Mouse (Mus musculus): ENCODE results near the gene Wasl. TPM values are rescaled to one million over a fixed set of nuclear protein-coding genes. Genes with fewer than 3 reads are reported as not detected.

Wasl gene
- polyA plus RNA-seq, 1 experiment from 2014 or later: 53.4 TPM

DNA sequence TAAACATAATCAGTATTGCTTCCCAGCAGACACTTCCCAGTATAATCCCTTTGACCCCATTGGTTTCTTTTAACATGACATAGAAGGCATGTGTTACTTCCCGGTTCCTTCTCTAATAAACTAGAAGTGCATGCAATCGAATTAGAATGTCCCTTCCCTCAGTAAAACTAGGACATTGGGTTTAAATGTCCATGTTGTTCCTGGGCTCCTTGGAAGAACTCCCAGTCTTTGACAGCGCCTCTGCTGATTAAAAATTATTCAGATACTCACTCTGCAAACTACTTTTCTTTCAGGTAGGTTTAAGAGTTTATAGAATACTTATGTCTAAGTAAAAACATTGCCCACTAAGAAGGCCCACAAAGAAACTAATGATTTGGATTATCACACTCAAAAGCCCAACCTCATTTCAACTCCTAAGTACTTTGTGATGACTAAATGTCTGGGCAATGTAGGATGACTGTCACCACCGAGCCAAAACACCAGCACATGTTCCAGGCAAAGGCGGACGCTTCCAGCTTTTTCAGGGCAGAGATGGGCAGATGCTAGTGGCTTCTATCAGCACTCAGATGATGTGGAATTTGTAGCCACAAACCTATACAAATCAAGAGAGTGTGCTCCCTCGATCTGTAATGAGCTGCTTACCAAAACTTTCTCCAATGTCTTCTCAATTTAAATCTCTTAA lies 52.6 kb downstream of the Wasl start:
- 94% methylated on average over 7 of the region's 7 CpGs for WGBS
- Histone ChIP-seq H3K4me3 (ENCODE audit: low read depth, low read length) (no peak overlapping the region), H3K4me1 (ENCODE audit: control insufficient read depth, insufficient read depth, low read length) (no peaks in the 10 kb centered on the region), H3K36me3 (ENCODE audit: control insufficient read depth, insufficient read depth, low read length) (peaks cover 7% of the 10 kb centered on the region), H3K27ac (ENCODE audit: low read depth, low read length) (no peak overlapping the region), H3K9me3 (ENCODE audit: control insufficient read depth, low read length) (no peaks in the 10 kb centered on the region), H3K4me2 (ENCODE audit: low read depth, low read length) (no peak overlapping the region), H3K27me3 (ENCODE audit: control insufficient read depth, insufficient read depth, low read length) (no peaks in the 10 kb centered on the region), H3K9ac (replicated peaks; ENCODE audit: low read depth, low read length) (no peak overlapping the region)
- no peak for ATAC-seq (ENCODE audit: low read depth)

DNA sequence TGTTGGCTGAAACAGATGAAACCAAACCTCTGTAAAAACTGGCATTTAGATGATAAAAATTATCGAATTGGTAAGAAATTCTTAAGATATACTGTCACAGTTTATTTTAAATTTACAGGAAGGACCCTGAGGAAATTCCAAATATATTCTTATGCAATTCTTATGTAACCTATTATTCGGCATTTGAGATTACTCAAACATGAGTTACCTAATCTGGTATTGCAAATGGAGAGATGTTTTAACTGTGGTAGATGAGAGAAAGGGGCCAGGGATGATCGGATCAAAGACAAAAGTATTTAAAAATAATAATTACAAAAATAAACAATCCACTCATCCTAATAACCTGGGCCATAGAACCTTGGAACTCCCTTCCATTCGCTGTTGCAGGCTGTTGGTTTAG lies 54.5 kb downstream of the Wasl start:
- 93% methylated on average over 4 of the region's 4 CpGs for WGBS
- no peaks in the 10 kb centered on the region for H3K9me3 ChIP-seq (ENCODE audit: control insufficient read depth, low read length)

DNA sequence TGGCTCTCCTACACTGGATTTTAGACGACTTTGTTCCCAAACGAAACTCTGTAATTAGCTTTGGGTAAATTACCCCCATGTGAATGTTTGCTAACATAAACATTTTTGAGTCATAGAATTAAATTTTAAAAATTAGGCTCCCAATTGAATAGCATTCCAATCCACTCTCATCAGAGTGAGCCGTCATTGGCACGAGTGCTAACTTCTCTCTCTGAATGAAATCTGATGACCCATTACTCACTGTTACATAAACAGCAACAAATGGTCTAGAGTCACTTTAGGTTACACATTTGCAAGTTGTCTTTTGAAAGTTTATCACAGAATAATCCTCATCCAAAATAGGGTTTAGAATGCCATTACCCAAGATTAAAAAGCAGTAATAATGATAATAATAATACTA lies 55.3 kb downstream of the Wasl start:
- Histone ChIP-seq H3K36me3 (ENCODE audit: control insufficient read depth, insufficient read depth, low read length) (no peaks in the 10 kb centered on the region; the same call in 1 of the 2 replicates), H3K4me2 (ENCODE audit: low read depth, low read length) (no peak overlapping the region), H3K27ac (ENCODE audit: low read depth, low read length) (no peak overlapping the region), H3K4me1 (ENCODE audit: control insufficient read depth, insufficient read depth, low read length) (no peaks in the 10 kb centered on the region), H3K9ac (replicated peaks; ENCODE audit: low read depth, low read length) (no peak overlapping the region), H3K27me3 (ENCODE audit: control insufficient read depth, insufficient read depth, low read length) (no peaks in the 10 kb centered on the region), H3K4me3 (ENCODE audit: low read depth, low read length) (no peak overlapping the region), H3K9me3 (ENCODE audit: control insufficient read depth, low read length) (no peaks in the 10 kb centered on the region)
- ATAC-seq (ENCODE audit: low read depth): no peak
- WGBS: 81% methylated on average over 4 of the region's 4 CpGs

More for the DNA sequence above, 54.5 kb downstream of the Wasl start:
- no peak for ATAC-seq (ENCODE audit: low read depth)
- no peaks in the 10 kb centered on the region for H3K27me3 ChIP-seq (ENCODE audit: control insufficient read depth, insufficient read depth, low read length)
- no peak overlapping the region for H3K27ac ChIP-seq (ENCODE audit: low read depth, low read length)
- H3K9ac ChIP-seq (replicated peaks; ENCODE audit: low read depth, low read length): no peak overlapping the region
- H3K4me3 ChIP-seq (ENCODE audit: low read depth, low read length): no peak overlapping the region
- no peaks in the 10 kb centered on the region for H3K4me1 ChIP-seq (ENCODE audit: control insufficient read depth, insufficient read depth, low read length)
- H3K36me3 ChIP-seq (ENCODE audit: control insufficient read depth, insufficient read depth, low read length): no peaks in the 10 kb centered on the region; the same call in none of the 2 replicates
- H3K4me2 ChIP-seq (ENCODE audit: low read depth, low read length): no peak overlapping the region

DNA sequence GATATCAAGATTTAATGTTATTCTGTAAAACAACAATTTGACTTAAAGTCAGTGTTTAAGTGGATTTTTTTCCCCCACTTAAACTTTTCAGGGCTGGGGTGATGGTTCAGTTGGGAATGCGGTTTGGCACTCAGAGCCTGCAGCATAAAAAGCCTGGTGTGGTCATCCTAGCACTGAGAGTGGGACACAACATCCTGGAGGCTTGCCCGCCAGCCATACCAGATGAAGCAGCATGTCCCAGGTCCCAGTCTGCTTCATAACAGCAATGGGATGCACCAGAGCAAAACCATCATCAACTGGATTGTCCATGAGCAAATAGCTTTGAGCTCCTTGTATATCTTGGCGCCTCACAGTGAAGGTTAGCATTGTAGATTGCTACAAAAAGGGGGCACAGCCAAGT lies 56.1 kb downstream of the Wasl start:
- H3K9me3 ChIP-seq (ENCODE audit: control insufficient read depth, low read length): no peaks in the 10 kb centered on the region
- H3K4me1 ChIP-seq (ENCODE audit: control insufficient read depth, insufficient read depth, low read length): no peaks in the 10 kb centered on the region
- H3K27ac ChIP-seq (ENCODE audit: low read depth, low read length): no peak overlapping the region
- H3K4me2 ChIP-seq (ENCODE audit: low read depth, low read length): no peak overlapping the region
- no peak overlapping the region for H3K4me3 ChIP-seq (ENCODE audit: low read depth, low read length)
- no peaks in the 10 kb centered on the region; the same call in 1 of the 2 replicates for H3K36me3 ChIP-seq (ENCODE audit: control insufficient read depth, insufficient read depth, low read length)
- no peaks in the 10 kb centered on the region for H3K27me3 ChIP-seq (ENCODE audit: control insufficient read depth, insufficient read depth, low read length)
- H3K9ac ChIP-seq (replicated peaks; ENCODE audit: low read depth, low read length): no peak overlapping the region
- WGBS: 92% methylated on average over 3 of the region's 3 CpGs
- ATAC-seq (ENCODE audit: low read depth): no peak

DNA sequence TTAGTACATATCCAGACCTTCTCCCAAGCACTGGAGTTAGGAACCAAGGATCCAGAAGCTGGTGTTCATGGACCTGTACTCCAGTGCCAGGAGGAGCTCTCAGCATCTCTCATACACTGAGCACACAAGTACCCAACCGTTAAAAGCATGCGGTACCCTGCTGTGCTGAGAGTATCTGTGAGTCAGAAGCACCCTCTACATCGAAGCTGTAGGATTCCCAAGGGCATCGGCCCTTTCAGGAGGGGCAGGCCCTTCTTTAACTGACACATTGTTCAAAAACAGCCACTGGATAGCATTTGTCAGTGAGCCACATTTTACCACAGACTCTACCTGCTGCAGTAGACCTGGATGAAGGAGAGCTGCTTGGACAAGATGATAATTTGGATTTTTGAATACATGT lies 56.7 kb downstream of the Wasl start:
- H3K27me3 ChIP-seq (ENCODE audit: control insufficient read depth, insufficient read depth, low read length): no peaks in the 10 kb centered on the region
- H3K9ac ChIP-seq (replicated peaks; ENCODE audit: low read depth, low read length): no peak overlapping the region
- H3K36me3 ChIP-seq (ENCODE audit: control insufficient read depth, insufficient read depth, low read length): no peaks in the 10 kb centered on the region
- no peak for ATAC-seq (ENCODE audit: low read depth)
- no peak overlapping the region for H3K27ac ChIP-seq (ENCODE audit: low read depth, low read length)
- no peaks in the 10 kb centered on the region for H3K4me1 ChIP-seq (ENCODE audit: control insufficient read depth, insufficient read depth, low read length)
- no peak overlapping the region for H3K4me3 ChIP-seq (ENCODE audit: low read depth, low read length)
- H3K9me3 ChIP-seq (ENCODE audit: control insufficient read depth, low read length): no peaks in the 10 kb centered on the region
- no peak overlapping the region for H3K4me2 ChIP-seq (ENCODE audit: low read depth, low read length)
- 77% methylated on average over 4 of the region's 4 CpGs for WGBS

- no peak for ATAC-seq (ENCODE audit: low read depth)
- 83% methylated on average over 15 of the region's 15 CpGs for WGBS
- no peaks in the 10 kb centered on the region for H3K36me3 ChIP-seq (ENCODE audit: control insufficient read depth, insufficient read depth, low read length)
Observed at GRCm38 (mm10) chr6:24607531-24607930, 57.3 kb downstream of the Wasl start.

DNA sequence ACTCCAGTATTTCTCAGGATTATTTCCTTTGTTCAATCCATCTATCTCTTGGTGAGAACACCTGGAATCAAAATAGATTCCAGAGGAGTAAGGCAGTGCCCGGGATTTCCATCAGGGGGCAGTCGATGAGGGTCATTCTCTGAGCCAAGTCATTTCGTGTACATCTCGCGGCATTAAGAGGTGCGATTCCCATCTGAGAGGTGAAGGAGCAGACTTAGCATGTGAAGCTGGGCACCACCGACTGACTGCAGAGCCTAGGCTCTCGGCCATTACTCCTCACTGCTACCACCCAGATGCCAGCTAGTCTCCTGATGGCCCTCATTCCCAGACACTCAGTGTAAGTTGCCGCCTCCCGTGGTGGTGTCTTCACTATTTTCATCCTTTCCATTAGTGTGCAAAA lies 58.3 kb downstream of the Wasl start:
- Histone ChIP-seq H3K36me3 (ENCODE audit: control insufficient read depth, insufficient read depth, low read length) (no peaks in the 10 kb centered on the region), H3K9ac (replicated peaks; ENCODE audit: low read depth, low read length) (no peak overlapping the region), H3K4me3 (ENCODE audit: low read depth, low read length) (no peak overlapping the region), H3K27ac (ENCODE audit: low read depth, low read length) (no peak overlapping the region), H3K9me3 (ENCODE audit: control insufficient read depth, low read length) (no peaks in the 10 kb centered on the region), H3K27me3 (ENCODE audit: control insufficient read depth, insufficient read depth, low read length) (no peaks in the 10 kb centered on the region), H3K4me1 (ENCODE audit: control insufficient read depth, insufficient read depth, low read length) (no peaks in the 10 kb centered on the region), H3K4me2 (ENCODE audit: low read depth, low read length) (no peak overlapping the region)
- no peak for ATAC-seq (ENCODE audit: low read depth)
- WGBS: 76% methylated on average over 10 of the region's 10 CpGs

More at GRCm38 (mm10) chr6:24607531-24607930, 57.3 kb downstream of the Wasl start:
- no peaks in the 10 kb centered on the region for H3K4me1 ChIP-seq (ENCODE audit: control insufficient read depth, insufficient read depth, low read length)
- H3K27ac ChIP-seq (ENCODE audit: low read depth, low read length): no peak overlapping the region
- H3K4me3 ChIP-seq (ENCODE audit: low read depth, low read length): no peak overlapping the region
- H3K9ac ChIP-seq (replicated peaks; ENCODE audit: low read depth, low read length): no peak overlapping the region
- no peak overlapping the region for H3K4me2 ChIP-seq (ENCODE audit: low read depth, low read length)
- H3K9me3 ChIP-seq (ENCODE audit: control insufficient read depth, low read length): no peaks in the 10 kb centered on the region
- H3K27me3 ChIP-seq (ENCODE audit: control insufficient read depth, insufficient read depth, low read length): no peaks in the 10 kb centered on the region

- H3K27me3 ChIP-seq (ENCODE audit: control insufficient read depth, insufficient read depth, low read length): no peaks in the 10 kb centered on the region
- H3K9me3 ChIP-seq (ENCODE audit: control insufficient read depth, low read length): no peaks in the 10 kb centered on the region
- WGBS: 94% methylated on average over 8 of the region's 8 CpGs
Observed at GRCm38 (mm10) chr6:24605631-24606030, 59.2 kb downstream of the Wasl start.

GRCm38 (mm10) chr6:24604289-24604688 lies 60.5 kb downstream of the Wasl start:
- H3K4me2 ChIP-seq (ENCODE audit: low read depth, low read length): no peak overlapping the region
- no peak overlapping the region for H3K27ac ChIP-seq (ENCODE audit: low read depth, low read length)
- 91% methylated on average over 7 of the region's 7 CpGs for WGBS

More at GRCm38 (mm10) chr6:24605631-24606030, 59.2 kb downstream of the Wasl start:
- ATAC-seq (ENCODE audit: low read depth): no peak
- Histone ChIP-seq H3K9ac (replicated peaks; ENCODE audit: low read depth, low read length) (no peak overlapping the region), H3K27ac (ENCODE audit: low read depth, low read length) (no peak overlapping the region), H3K4me3 (ENCODE audit: low read depth, low read length) (no peak overlapping the region), H3K4me2 (ENCODE audit: low read depth, low read length) (no peak overlapping the region), H3K4me1 (ENCODE audit: control insufficient read depth, insufficient read depth, low read length) (no peaks in the 10 kb centered on the region), H3K36me3 (ENCODE audit: control insufficient read depth, insufficient read depth, low read length) (no peaks in the 10 kb centered on the region)

More at GRCm38 (mm10) chr6:24604289-24604688, 60.5 kb downstream of the Wasl start:
- no peak overlapping the region for H3K4me3 ChIP-seq (ENCODE audit: low read depth, low read length)
- no peaks in the 10 kb centered on the region for H3K36me3 ChIP-seq (ENCODE audit: control insufficient read depth, insufficient read depth, low read length)
- ATAC-seq (ENCODE audit: low read depth): no peak
- H3K9me3 ChIP-seq (ENCODE audit: control insufficient read depth, low read length): no peaks in the 10 kb centered on the region
- no peaks in the 10 kb centered on the region for H3K4me1 ChIP-seq (ENCODE audit: control insufficient read depth, insufficient read depth, low read length)
- no peaks in the 10 kb centered on the region for H3K27me3 ChIP-seq (ENCODE audit: control insufficient read depth, insufficient read depth, low read length)
- H3K9ac ChIP-seq (replicated peaks; ENCODE audit: low read depth, low read length): no peak overlapping the region
